Mouse (Mus musculus) thymus, adult 2 months (tissue): ENCODE measurements around the gene Gprc5d.

Source experiments
- CTCF ChIP-seq: fragments of 200-500 bp; IDR thresholded peaks from 2 replicates; pipeline ENCODE4 v1.5.1; 2012; ENCODE audit warnings: mild to moderate bottlenecking, control low read depth, low read length, moderate library complexity, borderline replicate concordance; ENCODE audit not compliant: control insufficient read depth, poor library complexity, insufficient read depth; ENCODE audit errors: extremely low read depth
- POLR2A ChIP-seq: fragments of 200-500 bp; IDR thresholded peaks from 2 replicates; pipeline ENCODE4 v1.6.1; 2012; ENCODE audit warnings: mild to moderate bottlenecking, low read length, control low read depth, moderate library complexity; ENCODE audit not compliant: control insufficient read depth, poor library complexity, insufficient read depth; ENCODE audit errors: extremely low read depth

GRCm38 (mm10) chr6:135070347-135070746 lies 47.7 kb downstream of the Gprc5d start:
- TF ChIP-seq POLR2A (no peak), CTCF (no peak)
